Mouse (Mus musculus) thymus, adult 2 months (tissue): ENCODE measurements around the gene Cdhr2.

Source experiments
- CTCF ChIP-seq: fragments of 200-500 bp; IDR thresholded peaks from 2 replicates; pipeline ENCODE4 v1.5.1; 2012; ENCODE audit warnings: mild to moderate bottlenecking, control low read depth, low read length, moderate library complexity, borderline replicate concordance; ENCODE audit not compliant: control insufficient read depth, poor library complexity, insufficient read depth; ENCODE audit errors: extremely low read depth
- POLR2A ChIP-seq: fragments of 200-500 bp; IDR thresholded peaks from 2 replicates; pipeline ENCODE4 v1.6.1; 2012; ENCODE audit warnings: mild to moderate bottlenecking, low read length, control low read depth, moderate library complexity; ENCODE audit not compliant: control insufficient read depth, poor library complexity, insufficient read depth; ENCODE audit errors: extremely low read depth

DNA sequence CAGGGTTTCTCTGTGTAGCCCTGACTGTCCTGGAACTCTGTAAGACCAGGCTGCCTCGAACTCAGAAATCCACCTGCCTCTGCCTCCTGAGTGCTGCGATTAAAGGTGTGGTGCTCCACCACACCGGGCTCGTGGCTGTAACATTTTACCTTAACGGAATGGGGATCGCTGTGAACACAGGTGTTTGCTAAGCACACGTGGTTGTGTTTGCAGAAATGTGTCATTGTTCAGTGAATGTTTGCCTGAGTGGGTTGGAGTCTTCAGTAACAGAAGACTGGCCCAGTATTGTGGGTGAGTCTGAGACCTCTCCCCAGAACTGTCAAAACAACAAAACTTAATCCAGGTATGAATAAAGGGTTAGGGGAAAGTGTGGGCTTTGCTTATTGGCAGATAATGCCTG, 36.2 kb upstream of the Cdhr2 start:
- TF ChIP-seq CTCF (no peak), POLR2A (no peak)
